In the genomic region with DNA sequence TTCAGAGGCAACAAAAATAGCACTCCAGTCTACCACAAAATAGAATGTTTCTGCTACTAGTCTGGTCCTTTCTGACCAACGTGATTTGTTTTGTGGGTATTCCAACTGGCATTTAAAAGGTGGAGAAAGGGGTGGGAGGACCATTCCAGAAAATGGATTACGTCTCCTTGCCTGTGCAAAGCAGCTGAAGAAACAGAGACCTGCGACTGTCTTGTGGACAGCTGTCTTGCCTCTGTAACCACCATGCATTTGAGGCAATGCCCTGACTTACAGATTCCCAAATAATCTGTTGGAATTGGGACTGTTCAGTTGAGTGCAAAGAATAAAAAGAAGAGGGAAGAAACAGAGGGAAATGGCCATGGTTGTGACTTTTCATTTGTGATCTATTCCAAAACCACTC, we compare ENCODE assay signal across 17 mouse cellular contexts.
"Had no signal": no experiment of that assay in that cellular context is flagged by ENCODE, and none has a peak within 500 bp of the region (broad histone marks: within the 10 kb centered on the region; RNA-seq: fewer than 3 reads in every experiment).

No protein-coding gene starts in this region.

- H3K9me3 ChIP-seq: lung, embryonic 15.5 days; midbrain, embryonic 10.5 days; midbrain, embryonic 12.5 days; neural tube, embryonic 13.5 days; neural tube, embryonic 15.5 days had no signal

- H3K27me3 ChIP-seq: lung, embryonic 15.5 days; midbrain, embryonic 12.5 days; neural tube, embryonic 13.5 days; neural tube, embryonic 15.5 days had no signal

- DNase-seq: lung, adult 18-20 months; lung, postnatal 10 days; lung, postnatal 4 days; midbrain, embryonic 14.5 days; retina, postnatal 1 day; right cerebral cortex, adult 18-20 months; right cerebral cortex, postnatal 25 days; right cerebral cortex, postnatal 4 days; spleen, adult 18-20 months; thymus, adult 18-20 months; thymus, postnatal 14 days; thymus, postnatal 36 days had no signal

- H3K4me1 ChIP-seq: lung, embryonic 15.5 days; midbrain, embryonic 12.5 days; neural tube, embryonic 13.5 days; neural tube, embryonic 15.5 days had no signal

- H3K27ac ChIP-seq: lung, embryonic 15.5 days; midbrain, embryonic 10.5 days; midbrain, embryonic 12.5 days; neural tube, embryonic 13.5 days; neural tube, embryonic 15.5 days had no signal

- H3K9ac ChIP-seq: lung, embryonic 15.5 days; midbrain, embryonic 12.5 days; neural tube, embryonic 13.5 days; neural tube, embryonic 15.5 days had no signal

- H3K4me3 ChIP-seq: lung, embryonic 15.5 days; midbrain, embryonic 10.5 days; midbrain, embryonic 12.5 days; neural tube, embryonic 13.5 days; neural tube, embryonic 15.5 days had no signal

- H3K4me2 ChIP-seq: lung, embryonic 15.5 days; midbrain, embryonic 12.5 days; neural tube, embryonic 13.5 days; neural tube, embryonic 15.5 days had no signal

- H3K36me3 ChIP-seq: lung, embryonic 15.5 days; midbrain, embryonic 10.5 days; midbrain, embryonic 12.5 days; neural tube, embryonic 13.5 days; neural tube, embryonic 15.5 days had no signal
